Mouse (Mus musculus): ENCODE data around the gene Eaf2.

The Eaf2 gene

DNA sequence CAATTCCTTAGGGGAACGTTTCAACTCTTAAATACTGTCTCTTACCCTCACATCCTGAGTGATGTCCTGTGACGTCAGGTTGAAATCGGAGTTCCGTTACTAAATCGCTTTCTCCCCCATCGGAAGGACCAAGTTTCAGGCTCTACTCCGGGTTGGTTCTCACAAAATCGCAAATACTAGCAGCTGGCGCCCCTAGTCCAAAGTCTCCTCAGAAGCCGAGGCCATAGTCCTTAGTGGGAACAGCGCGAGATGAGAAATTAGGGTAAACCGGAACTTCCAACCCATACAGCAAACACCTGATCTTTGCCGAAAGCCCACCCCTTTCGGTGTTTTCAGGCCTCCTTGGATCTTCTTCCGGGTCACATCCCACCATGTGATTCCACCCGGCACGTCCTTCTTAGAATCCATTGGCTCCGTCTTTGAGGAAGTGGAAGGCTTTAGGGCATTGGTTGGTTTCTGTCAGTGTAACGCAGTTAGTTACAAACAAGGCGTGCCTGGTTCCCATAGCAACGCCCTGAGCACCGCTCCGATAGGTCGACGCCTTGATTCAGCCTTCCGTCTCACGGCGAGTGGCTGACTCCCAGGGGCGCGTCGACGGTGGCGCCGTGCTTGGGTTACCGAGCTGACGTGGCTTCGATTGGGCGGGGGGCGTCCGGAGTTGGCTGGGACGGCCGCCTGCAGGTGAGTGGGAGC lies at the start of gene Eaf2, which contains the start of gene Golgb1:
Gene Eaf2, minus strand, starts transcription at position 421 of the 693 bp plus-strand sequence.
Gene Golgb1, plus strand, starts transcription at position 558 of the 693 bp plus-strand sequence.
- DNase-seq (ENCODE audit: low read depth in 1 of 2, low spot score in 2 of 2): peak; percentile 89 to 95

DNA sequence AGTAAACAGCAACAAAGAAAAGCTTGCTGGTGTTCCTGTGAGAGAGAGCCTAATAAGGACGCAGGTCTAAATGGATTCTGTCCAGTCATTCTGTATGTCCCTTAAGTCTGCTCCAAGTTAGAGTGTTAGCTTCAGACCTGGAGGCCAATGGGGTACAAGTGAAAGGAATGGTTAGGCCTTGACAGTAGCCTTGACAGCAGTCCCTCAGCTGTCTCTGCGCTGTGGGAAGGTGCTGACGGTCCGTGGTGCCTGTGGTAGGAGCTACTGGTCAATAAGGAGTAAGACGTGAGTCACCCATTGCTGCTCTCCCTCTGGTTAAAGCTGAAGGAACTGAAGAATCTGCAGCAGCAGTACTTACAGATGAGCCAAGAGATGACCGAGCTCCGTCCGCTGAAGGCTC lies 49.5 kb upstream of the Eaf2 start:
- no peak for DNase-seq (ENCODE audit: low read depth in 1 of 2, low spot score in 2 of 2)

DNA sequence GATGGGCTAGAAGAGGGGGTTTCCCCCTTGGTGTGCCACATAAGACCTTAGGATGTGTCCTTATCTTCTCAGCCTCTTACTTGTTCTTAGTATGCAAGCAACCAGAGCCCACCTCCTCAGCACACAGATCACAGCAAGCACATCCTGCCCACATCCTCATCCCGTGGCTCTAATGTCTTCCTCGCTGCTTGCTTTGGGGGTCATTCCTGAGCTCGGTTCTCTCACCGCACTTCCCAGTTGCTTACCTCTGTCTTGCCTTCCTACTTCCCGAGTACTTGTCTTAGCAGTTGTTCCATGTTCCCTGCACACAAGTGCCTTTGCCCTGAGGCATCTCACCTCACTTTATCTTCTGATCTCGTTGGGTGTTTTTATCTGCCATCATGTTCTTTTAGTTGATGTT lies 47.2 kb upstream of the Eaf2 start:
- DNase-seq (ENCODE audit: low read depth in 1 of 2, low spot score in 2 of 2): no peak

DNA sequence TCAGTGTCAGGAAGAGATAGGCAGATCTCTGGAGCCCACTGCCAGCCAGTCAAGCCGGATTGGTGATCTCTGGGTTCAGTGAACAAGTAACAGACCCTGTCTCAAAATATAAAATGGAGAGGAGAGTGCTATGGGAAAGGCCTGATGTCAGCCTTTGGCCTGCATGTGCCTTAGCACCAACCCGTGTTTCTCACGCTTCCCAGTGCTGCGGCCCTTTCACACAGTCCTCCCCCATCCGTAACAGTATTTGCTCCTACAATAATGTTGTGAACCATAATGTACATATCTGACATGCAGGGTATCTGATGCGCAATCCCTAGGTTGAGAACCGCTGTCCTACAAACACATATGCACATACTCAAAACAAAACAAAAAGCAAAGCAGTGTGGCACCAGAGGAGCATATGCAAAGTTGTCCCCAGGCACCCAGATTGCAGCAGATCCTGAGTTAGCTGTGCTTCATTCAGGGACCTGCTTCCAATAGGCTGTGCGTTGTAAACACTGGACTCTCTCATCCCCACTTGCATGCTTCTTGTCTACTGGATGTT lies 46.3 kb upstream of the Eaf2 start:
- no peak for DNase-seq (ENCODE audit: low read depth in 1 of 2, low spot score in 2 of 2)

DNA sequence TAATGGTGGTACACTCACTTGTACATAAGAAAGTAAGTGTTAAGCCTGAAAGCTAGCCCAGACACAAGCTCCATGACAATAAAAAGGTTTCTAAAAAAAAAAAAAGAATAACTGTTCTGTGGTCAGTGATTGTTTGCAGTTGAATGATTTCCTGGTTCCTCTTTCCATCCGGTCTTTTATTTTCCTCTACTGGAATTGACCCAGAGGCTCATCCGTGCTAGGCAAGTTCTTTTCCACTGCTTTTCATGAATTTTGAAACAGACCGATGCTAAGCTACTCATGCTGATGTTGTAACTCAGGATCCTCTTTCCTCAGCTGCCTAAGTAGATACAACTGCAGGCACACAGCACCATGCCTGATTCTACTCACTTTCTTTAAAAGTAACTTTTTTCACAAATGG lies 45.6 kb upstream of the Eaf2 start:
- no peak for DNase-seq (ENCODE audit: low read depth in 1 of 2, low spot score in 2 of 2)

DNA sequence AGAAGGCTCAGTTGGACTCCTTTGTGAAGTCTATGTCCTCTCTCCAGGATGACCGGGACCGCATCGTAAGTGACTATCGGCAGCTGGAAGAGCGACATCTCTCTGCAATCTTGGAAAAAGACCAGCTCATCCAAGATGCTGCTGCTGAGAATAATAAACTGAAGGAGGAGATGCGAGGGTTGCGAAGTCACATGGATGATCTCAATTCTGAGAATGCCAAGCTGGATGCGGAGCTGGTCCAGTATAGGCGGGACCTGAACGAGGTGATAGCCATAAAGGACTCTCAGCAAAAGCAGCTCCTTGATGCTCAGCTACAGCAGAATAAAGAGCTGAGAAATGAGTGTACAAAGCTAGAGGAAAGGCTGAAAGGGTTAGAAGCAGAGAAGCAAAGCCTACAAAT lies 43.7 kb upstream of the Eaf2 start:
- DNase-seq (ENCODE audit: low read depth in 1 of 2, low spot score in 2 of 2): no peak

DNA sequence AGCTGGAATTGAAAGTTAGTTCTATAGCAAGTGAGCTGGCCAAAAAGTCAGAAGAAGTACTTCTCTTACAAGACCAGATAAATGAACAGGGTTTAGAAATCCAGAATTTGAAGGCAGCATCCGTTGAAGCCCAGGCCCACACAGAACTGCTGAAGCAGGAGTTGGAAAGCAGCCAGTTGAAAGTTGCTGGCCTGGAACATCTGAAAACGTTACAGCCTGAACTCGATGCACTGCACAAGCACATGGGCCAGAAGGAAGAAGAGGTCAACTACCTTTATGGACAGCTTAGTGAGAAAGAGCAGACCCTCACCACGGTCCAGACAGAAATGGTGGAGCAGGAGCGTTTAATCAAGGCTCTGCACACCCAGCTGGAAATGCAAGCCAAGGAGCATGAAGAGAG lies 39.4 kb upstream of the Eaf2 start:
- no peak for DNase-seq (ENCODE audit: low read depth in 1 of 2, low spot score in 2 of 2)

DNA sequence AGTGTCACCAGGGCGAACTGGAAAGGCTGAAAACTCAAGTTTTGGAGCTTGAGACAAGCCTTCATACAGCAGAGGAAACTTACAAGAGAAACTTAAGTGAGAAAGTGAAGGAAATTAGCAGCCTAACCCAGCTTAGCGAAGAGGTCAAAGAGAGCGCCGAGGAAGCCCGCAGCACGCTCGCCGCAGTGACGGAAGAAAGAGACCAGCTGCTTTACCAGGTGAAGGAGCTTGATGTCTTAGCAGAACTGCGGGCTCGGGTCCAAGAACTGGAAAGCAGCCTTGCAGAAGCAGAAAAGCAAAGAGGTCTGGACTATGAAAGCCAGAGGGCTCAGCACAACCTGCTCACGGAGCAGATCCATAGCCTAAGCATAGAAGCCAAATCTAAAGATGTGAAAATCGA lies 37.5 kb upstream of the Eaf2 start:
- no peak for DNase-seq (ENCODE audit: low read depth in 1 of 2, low spot score in 2 of 2)

DNA sequence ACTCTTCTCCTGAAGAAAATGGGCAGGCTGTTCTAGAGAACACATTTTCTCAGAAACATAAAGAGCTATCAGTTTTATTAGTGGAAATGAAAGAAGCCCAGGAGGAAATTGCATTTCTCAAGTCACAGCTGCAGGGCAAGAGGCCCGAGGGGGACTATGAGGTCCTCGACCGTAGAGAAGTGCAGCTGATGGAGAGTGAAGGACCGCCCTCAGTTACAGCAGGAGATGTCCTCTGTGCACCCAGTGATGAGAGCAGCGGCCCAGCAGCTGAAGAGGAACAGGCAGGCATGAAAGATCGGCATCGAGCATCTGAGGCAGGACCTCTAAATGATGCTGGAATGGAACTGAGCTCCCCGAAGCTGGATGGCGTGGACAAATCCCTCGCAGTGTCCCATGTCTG lies 37.1 kb upstream of the Eaf2 start:
- no peak for DNase-seq (ENCODE audit: low read depth in 1 of 2, low spot score in 2 of 2)

DNA sequence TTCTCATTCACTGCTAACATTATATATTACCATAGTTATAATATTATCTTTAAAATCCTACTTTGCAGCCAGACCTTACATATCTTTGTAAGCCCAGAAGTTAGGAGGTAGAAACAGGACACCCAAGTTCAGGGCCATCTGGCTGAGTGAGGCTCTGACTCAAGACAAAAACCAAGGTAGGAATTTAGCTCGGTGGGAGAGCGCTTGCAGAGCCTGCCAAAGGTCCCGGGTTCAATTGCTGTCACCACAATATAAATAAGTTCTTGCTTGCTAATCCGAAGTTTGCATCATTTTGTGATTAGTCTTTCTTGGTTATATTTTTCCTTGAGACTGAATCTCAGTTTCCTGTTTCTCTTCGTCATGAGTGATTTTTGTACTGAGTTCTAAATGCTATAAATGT lies 28.4 kb upstream of the Eaf2 start:
- no peak for DNase-seq (ENCODE audit: low read depth in 1 of 2, low spot score in 2 of 2)

DNA sequence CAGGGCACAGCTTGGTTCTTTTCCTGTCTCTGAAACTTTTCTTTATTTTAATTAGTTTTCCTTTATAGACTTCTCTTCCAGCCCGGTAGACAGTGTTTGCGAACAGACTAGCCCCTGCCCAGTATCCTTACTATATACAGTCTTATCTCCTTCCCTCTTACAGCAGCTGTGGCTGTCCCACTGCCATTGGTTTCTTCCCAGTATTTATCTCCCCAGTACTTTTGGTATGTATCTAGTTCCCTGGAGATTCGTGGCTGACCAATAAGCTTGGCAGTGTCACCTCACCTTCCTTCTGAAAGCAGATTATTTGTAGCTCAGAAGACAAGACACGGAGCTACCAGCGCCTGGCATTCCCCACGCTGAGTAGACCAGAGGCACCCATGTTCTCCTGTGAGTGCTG lies 21.9 kb upstream of the Eaf2 start:
- no peak for DNase-seq (ENCODE audit: low read depth in 1 of 2, low spot score in 2 of 2)

DNA sequence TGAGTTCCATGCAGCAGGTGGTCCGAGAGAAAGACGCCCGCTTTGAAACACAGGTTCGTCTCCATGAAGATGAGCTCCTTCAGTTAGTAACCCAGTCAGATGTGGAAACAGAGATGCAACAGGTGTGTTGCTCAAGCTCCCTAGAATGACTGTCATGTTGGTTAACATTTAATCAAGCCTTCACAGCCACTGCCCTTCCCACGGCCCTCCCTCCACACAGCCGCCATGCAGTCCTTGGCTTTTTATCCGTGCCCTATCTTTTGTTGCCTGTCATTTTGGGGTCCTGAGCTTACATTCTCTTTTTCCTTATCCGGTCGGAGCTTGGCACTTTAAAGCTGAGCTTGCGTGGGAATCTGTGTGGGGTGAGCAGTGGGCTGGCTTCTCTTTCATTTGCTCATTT lies 18.5 kb upstream of the Eaf2 start:
- no peak for DNase-seq (ENCODE audit: low read depth in 1 of 2, low spot score in 2 of 2)

DNA sequence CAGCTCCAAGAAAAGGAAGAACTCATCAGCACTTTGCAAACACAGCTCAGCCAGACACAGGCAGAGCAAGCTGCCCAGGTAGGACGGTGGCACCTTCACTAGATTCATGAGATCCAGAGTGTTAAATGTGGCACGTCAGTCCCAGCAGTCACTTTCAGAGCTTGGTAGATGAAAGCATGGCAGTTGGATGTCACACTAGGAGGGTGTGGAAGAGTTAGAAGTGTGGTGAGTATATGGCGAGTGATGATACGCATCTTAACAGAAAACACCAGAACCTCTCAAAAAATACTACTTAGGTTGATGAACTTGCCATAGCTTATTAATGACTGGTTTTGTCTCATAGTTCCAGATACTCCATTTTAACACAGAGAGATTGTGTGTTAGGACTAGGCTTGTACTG lies 16.6 kb upstream of the Eaf2 start:
- DNase-seq (ENCODE audit: low read depth in 1 of 2, low spot score in 2 of 2): no peak

DNA sequence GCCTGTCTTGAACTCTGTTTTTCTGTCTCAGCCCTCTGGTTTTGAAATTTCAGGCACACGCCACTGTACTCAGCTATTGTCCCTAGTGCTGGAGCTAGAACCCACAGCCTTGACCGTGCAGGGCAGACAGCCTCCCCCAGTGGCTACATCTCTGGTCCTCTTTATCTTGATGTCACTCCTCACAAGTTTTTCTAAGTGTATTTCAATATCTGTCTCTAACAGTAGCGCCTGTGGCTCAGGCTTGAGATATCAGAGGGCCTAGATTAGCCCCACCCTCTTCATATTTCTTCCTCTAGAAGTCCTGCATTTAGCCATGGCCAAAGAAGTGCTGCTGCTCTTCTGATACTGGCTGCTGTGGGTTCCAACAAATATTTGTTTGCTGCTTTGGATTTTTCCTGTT lies 15.8 kb upstream of the Eaf2 start:
- DNase-seq (ENCODE audit: low read depth in 1 of 2, low spot score in 2 of 2): no peak

DNA sequence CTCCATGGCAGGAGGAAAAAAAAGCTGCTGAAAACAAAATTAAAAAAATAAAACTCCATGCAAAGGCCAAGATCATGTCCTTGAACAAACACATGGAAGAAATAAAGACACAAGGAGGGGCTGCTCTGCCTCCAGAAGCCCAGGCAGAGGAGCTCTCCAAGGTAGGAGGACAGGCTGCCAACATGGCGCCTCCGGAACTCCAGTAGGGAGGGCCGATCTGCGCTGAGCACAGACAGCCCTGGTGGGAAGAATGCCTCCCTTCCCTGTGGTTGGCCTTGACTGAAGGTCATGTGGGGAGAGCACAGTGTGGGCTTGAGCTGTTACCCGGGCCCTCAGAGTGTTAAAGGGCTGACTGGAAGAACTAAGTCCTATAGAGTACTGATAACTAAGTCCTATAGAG lies 12.7 kb upstream of the Eaf2 start:
- no peak for DNase-seq (ENCODE audit: low read depth in 1 of 2, low spot score in 2 of 2)

DNA sequence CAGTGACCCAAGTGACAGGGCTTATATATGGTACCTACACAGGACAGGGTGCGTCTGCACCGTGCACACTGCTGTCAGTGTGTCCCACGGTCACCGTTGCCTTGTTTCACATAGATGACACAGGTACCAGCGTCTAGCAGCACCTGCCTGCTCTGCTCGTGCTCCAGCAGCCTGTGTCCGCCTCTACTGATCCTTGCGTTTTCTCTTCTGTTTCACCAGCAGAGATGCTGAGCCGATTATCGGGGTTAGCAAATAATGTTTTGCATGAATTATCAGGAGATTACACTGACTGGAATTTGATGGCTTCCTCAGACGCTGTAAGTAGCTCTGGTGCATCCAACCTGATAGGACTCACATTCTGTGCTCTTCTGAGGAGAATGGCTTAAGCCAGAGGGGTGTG lies 11.1 kb upstream of the Eaf2 start:
- DNase-seq (ENCODE audit: low read depth in 1 of 2, low spot score in 2 of 2): no peak

DNA sequence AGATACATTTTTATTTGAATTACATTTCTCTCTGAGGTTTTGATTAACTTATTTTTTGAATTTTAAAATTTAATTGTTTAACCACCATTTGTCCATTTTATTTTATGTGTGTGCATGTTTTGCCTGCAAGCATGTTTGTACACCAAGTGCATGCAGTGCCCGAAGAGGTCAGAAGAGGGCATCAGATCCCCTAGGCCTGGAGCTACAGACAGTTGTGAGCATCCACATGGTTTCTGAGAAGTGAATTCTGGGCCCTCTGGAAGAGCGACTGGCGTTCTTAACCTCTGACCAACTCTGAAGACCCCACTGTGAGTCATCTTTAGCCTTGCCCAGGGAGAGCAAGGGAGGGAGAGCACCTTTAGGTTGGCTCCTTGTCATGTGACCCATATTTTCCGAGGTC lies 10.1 kb upstream of the Eaf2 start:
- peak; percentile 17 to 18 for DNase-seq (ENCODE audit: low read depth in 1 of 2, low spot score in 2 of 2)

DNA sequence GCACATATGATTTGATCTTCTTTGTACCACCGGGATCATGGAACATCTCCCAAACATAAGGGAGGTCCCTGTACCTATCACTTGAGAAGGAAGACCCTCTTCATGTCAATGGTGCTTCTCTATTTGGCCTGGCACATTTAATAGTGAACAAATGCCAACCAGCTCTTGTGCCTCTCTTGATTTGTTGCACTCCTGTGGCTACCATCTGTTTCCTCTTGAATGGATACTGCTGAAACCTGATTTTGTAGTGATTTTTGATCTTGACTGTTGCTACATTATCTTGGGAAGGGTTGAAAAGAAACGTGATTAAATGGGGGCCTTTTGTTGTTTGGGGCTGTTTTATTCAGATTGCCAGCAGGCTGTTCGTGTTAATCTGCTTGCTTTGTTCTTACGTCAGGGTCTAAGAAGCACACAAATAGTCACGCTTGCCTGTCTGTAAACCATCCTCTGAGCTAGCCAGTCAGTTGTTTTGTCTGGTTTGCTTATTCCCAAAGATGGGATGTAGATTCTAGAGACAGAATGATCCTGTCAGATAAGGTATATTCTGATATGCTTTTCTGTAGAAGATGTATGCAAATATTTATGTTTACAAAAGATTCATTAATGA lies 8.0 kb upstream of the Eaf2 start:
- DNase-seq (ENCODE audit: low read depth in 1 of 2, low spot score in 2 of 2): no peak

DNA sequence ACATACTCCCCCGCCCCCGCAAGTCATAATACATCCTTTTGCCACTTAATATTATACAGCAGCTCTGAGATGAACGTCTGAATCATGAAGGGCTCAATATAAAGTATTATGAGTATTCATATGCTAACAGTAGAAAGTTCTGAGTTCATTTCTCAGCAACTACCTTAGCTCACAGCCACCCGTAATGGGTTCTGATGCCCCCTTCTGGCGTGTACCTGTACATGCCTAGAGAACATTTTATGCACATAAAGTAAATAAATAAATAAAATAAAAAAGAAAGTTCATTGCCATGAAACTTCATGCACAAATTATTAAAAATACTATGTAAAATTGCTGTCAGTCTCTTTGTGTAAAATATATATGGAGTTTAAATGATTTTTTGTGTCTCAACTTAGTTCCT lies 2.5 kb upstream of the Eaf2 start:
- DNase-seq (ENCODE audit: low read depth in 1 of 2, low spot score in 2 of 2): no peak

DNA sequence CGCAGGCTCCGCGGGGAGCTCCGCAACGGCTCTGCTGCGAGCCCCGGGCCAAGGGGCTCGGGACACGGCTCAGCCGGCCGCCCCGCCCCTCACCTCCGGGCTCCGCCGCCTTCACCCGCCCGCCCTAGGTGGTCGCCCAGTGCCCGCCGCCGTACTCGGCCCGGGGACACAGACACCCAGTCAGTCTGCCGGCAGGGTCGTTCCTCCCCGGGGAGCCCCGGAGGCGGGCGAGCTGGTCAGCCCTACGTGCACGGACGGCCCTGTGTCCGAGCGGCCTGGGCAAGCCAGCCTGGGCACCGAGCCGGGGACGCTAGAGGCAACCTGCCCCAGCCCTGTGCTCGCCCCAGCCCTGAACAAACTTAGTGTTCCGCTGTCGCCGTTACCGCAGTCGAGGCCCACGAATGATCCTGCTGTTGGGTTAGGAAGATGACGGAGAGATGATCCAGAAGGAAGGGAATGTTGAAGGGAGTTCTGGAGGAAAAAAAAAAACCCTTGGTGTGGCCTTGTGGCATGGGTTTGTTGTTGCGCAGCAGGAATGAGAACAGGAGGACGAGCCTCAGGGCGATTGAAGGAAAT lies 561 bp upstream of the Eaf2 start:
- peak; percentile 4 to 43 for DNase-seq (ENCODE audit: low read depth in 1 of 2, low spot score in 2 of 2)

DNA sequence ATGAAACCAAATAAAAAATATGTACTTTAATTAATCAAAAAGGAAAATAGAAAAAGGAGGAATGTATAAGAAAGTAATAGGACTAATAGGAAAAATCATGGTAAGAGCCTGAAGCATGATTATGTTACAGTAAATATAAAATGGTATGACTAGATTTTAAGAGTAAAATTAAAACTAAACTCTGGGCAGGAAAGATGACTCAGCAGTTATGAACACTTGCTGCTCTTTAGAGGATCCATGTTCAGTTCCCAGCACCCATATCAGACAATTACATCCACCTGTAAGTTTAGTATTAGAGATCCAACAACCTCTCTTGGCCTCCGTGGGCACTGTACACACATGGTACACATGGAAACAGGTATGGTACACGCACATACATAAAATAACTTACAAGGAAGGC lies 5.4 kb downstream of the Eaf2 start:
- no peak for DNase-seq (ENCODE audit: low read depth in 1 of 2, low spot score in 2 of 2)

DNA sequence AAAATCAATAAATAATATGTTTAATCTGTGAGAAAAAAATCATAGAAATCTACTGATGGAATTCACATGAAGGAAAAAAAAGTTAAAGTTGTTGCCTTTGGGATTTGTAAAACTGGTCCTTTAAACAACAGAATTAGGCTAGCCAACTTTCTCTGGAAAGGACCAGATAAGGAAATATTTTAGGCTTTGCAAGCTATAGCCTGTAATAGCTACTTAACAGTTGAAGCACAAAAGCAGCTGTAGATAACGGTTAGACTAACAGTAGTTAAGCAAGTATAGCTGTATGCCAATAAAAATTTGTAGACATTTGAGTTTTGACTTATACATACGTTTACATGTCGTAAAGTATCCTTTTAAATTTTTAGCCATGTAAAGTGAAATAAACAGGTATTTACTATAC lies 11.2 kb downstream of the Eaf2 start:
- DNase-seq (ENCODE audit: low read depth in 1 of 2, low spot score in 2 of 2): no peak

DNA sequence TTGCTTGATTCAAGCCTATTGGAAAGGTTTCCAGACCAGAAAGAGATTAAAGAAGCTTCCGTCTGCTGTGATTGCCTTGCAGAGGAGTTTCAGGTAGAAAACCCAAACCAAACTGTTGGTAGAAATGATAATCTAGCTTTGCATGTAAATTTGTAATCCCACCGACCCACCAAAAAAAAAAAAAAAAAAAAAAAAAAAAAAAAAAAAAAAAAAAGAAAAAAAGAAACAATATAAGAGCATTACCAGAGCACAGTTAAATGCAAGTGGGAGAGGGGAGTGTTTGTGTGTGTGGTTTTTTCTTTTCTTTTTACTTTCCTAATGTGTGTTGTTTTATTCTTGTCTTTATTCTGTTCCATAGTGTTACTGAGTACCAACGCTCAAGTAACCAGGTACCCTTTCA lies 23.6 kb downstream of the Eaf2 start:
- DNase-seq (ENCODE audit: low read depth in 1 of 2, low spot score in 2 of 2): no peak

All from monocyte, adult 2 months (primary cell).